Mouse (Mus musculus) c-Kit-negative CD71-positive TER-119-positive erythroid progenitor cells, embryonic 14.5 days (primary cell): ENCODE measurements around the gene Pip4k2b.

Source experiments
- DNase-seq: peaks from one replicate; pipeline ENCODE4 v3.0.0-alpha.2; 2013; ENCODE audit warnings: low read depth, low spot score

Gene Pip4k2b

GRCm38 (mm10) chr11:97669268-97669667, 75.2 kb downstream of the Pip4k2b start:
- DNase-seq: no peak

- no peak for DNase-seq
Measured at GRCm38 (mm10) chr11:97668160-97668559, 76.3 kb downstream of the Pip4k2b start.

GRCm38 (mm10) chr11:97666794-97667193, 77.7 kb downstream of the Pip4k2b start:
- DNase-seq: no peak

- DNase-seq: no peak
Measured at GRCm38 (mm10) chr11:97666221-97666620, 78.3 kb downstream of the Pip4k2b start.

- DNase-seq: no peak
Measured at GRCm38 (mm10) chr11:97665431-97665830, 79.1 kb downstream of the Pip4k2b start.
